Mouse (Mus musculus) megakaryocyte, adult 5-6 weeks (primary cell): ENCODE results near the gene Baat. TPM values are rescaled to one million over a fixed set of nuclear protein-coding genes. Genes with fewer than 3 reads are reported as not detected.
"Not testable (repeated sequence)": the region's sequence is repeated elsewhere in the genome, so short reads cannot be mapped to it uniquely, and the experiment has no call there.

Source experiments
- ATAC-seq: 2 replicates; pipeline ENCODE4 v1.8.0; 2016; ENCODE audit warnings: mild to moderate bottlenecking, inconsistent platforms; ENCODE audit not compliant: poor library complexity, severe bottlenecking
- total RNA-seq, 2 experiments: library from RNA; stranded (forward) in 1 of 2; stranded (reverse) in 1 of 2; fragments of 153-499, 151-499 nt in 1 of 2; fragments of 221-1000, 200-1000 nt in 1 of 2; gene quantifications; 2 replicates each; pipeline versions ENCODE4 v1.2.3 to v1.2.4; 2015 to 2017

The Baat gene
- total RNA-seq (2015), result 0.14 TPM in 1 of 2 replicates, not detected in the other
- total RNA-seq (2017), result not detected in 2 replicates

GRCm38 (mm10) chr4:49506386-49506785, at the start of gene Baat:
Gene Baat, minus strand, starts transcription at chr4:49506557.
- ATAC-seq, result no peak

GRCm38 (mm10) chr4:49553380-49553779, 47.0 kb upstream of the Baat start:
- no peak for ATAC-seq

- no peak for ATAC-seq
Measured at GRCm38 (mm10) chr4:49549383-49549782, 43.0 kb upstream of the Baat start, which contains the start of gene Aldob. Gene Aldob, minus strand, starts transcription at chr4:49549546.

- ATAC-seq, result no peak
Measured at GRCm38 (mm10) chr4:49547544-49548219, 41.3 kb upstream of the Baat start.

- ATAC-seq, result no peak
Measured at GRCm38 (mm10) chr4:49546873-49547543, 40.7 kb upstream of the Baat start.

GRCm38 (mm10) chr4:49546026-49546425, 39.7 kb upstream of the Baat start:
- no peak for ATAC-seq

GRCm38 (mm10) chr4:49540966-49541365, 34.6 kb upstream of the Baat start:
- ATAC-seq, result no peak

- no peak for ATAC-seq
Measured at GRCm38 (mm10) chr4:49539665-49540064, 33.3 kb upstream of the Baat start.

GRCm38 (mm10) chr4:49536671-49537070, 30.3 kb upstream of the Baat start:
- no peak for ATAC-seq

GRCm38 (mm10) chr4:49535675-49536294, 29.4 kb upstream of the Baat start:
- no peak for ATAC-seq

- no peak for ATAC-seq
Measured at GRCm38 (mm10) chr4:49535036-49535435, 28.7 kb upstream of the Baat start.

GRCm38 (mm10) chr4:49522576-49522975, 16.2 kb upstream of the Baat start:
- ATAC-seq, result no peak

GRCm38 (mm10) chr4:49521346-49521745, 15.0 kb upstream of the Baat start:
- ATAC-seq, result peak; percentile 52

- ATAC-seq, result peak; percentile 97
Measured at GRCm38 (mm10) chr4:49520572-49521340, 14.4 kb upstream of the Baat start, which contains the start of the genes Mrpl50 and Zfp189. Gene Mrpl50, minus strand, starts transcription at chr4:49521093. Gene Zfp189, plus strand, starts transcription at chr4:49521176.

GRCm38 (mm10) chr4:49519476-49519875, 13.1 kb upstream of the Baat start:
- no peak for ATAC-seq

- no peak for ATAC-seq
Measured at GRCm38 (mm10) chr4:49514441-49514840, 8.1 kb upstream of the Baat start.

GRCm38 (mm10) chr4:49512636-49513035, 6.3 kb upstream of the Baat start:
- no peak for ATAC-seq

GRCm38 (mm10) chr4:49510236-49510835, 4.0 kb upstream of the Baat start:
- not testable (repeated sequence) for ATAC-seq

GRCm38 (mm10) chr4:49509183-49509582, 2.8 kb upstream of the Baat start:
- no peak for ATAC-seq

GRCm38 (mm10) chr4:49503563-49503962, 2.8 kb downstream of the Baat start:
- no peak for ATAC-seq
